8 mouse cellular contexts compared by ENCODE assay signal in the genomic region with DNA sequence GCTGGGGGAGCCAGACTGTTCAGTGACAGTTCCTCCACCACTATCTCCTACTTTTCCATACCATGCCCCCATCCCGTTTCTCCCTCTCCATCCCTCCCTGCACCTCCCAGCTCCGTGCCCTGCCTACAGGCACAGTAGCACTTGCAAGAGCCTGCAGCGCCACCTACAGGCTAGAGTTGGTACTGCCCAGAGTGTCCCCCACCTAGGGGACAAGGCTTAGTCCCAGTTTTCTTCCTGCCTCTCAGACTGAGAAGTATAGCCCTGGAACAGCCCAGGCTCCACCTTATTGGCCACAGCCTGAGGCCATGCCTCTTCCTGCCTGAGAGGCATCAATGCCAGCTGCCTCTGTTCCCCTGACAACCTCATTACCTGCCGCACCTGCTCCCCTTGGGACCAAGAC.
DNase-seq lines count a peak whose midpoint lies in the region; ATAC-seq and TF ChIP-seq lines count a peak whose summit lies in the region.

No protein-coding gene starts in this region.

- CTCF ChIA-PET in Patski (lab: Charles Lee), result interaction anchor here (1.2 kb wide), 1 partner anchor 9 kb away, joined by 3 read pairs; no protein-coding TSS in a partner anchor

- peaks cover under 1% of the 10 kb centered on the region for H3K4me1 ChIP-seq in midbrain, embryonic 11.5 days (ENCODE audit: control insufficient read depth, insufficient read depth, low read length)

- H3K27ac ChIP-seq in midbrain, embryonic 11.5 days (ENCODE audit: low read depth, low read length), result no peak overlapping the region

- no peaks in the 10 kb centered on the region for H3K27me3 ChIP-seq in Patski
- no peaks in the 10 kb centered on the region for H3K27me3 ChIP-seq in midbrain, embryonic 11.5 days (ENCODE audit: control insufficient read depth, insufficient read depth, low read length)

- peak; percentile 47 for ATAC-seq in Patski
- ATAC-seq in midbrain, embryonic 11.5 days (ENCODE audit: low FRiP score), result peak; percentile 58
- ATAC-seq in activated CD4-positive, CD25-positive, alpha-beta regulatory T cell, adult 4 months, result no peak

- H3K9me3 ChIP-seq in midbrain, embryonic 11.5 days (ENCODE audit: control insufficient read depth, low read length), result no peaks in the 10 kb centered on the region

- in situ Hi-C loops in Patski (cut with MboI; ENCODE audit: low pct_unique_long_range_greater_than_20kb), result no loop called here

- no peaks in the 10 kb centered on the region for H3K36me3 ChIP-seq in midbrain, embryonic 11.5 days (ENCODE audit: control insufficient read depth, insufficient read depth, low read length)

- peak; percentile 33 for DNase-seq in Patski (ENCODE audit: low read depth, low spot score)
- DNase-seq in cerebellum, adult 8-10 months, result peak; percentile 85
- DNase-seq in frontal cortex, postnatal 10 days (ENCODE audit: low spot score in 2 of 2), result peak; percentile 81 to 85
- peak; percentile 80 for DNase-seq in hindlimb bud, embryonic 11.5 days (ENCODE audit: extremely low spot score, low read depth, low spot score)
- peak; percentile 84 to 97 for DNase-seq in left cerebral cortex, adult 18-20 months (ENCODE audit: low spot score in 2 of 2)
- DNase-seq in midbrain, embryonic 11.5 days (ENCODE audit: low spot score, missing footprints), result peak; percentile 99
- peak; percentile 55 for DNase-seq in skeletal muscle tissue, adult 2 months (ENCODE audit: low read depth, low spot score)

- H3K4me2 ChIP-seq in midbrain, embryonic 11.5 days, result no peak overlapping the region

- 13% methylated on average over 4 of the region's 4 CpGs for WGBS in midbrain, embryonic 11.5 days

- POLR2A ChIA-PET in Patski (lab: Charles Lee), result no interaction called here

- H3K4me3 ChIP-seq in midbrain, embryonic 11.5 days (ENCODE audit: low read depth, low read length), result no peak overlapping the region

- no peak overlapping the region for H3K9ac ChIP-seq in midbrain, embryonic 11.5 days (ENCODE audit: low read length)

- TF ChIP-seq CTCF in Patski (IDR thresholded peaks at IDR 0.05), result peak; percentile 85

Comparison
In these comparisons a context has a peak if more than half of its experiments do, and no peak if none do; other contexts are left out.
1. DNase-seq: peak in every context shown above with its lines; median percentile 99 in midbrain, embryonic 11.5 days; 90 in left cerebral cortex, adult 18-20 months; 85 in cerebellum, adult 8-10 months; 83 in frontal cortex, postnatal 10 days; 80 in hindlimb bud, embryonic 11.5 days; 55 in skeletal muscle tissue, adult 2 months; 33 in Patski.